Mouse (Mus musculus): ENCODE measurements at regions not wholly inside any gene's neighbourhood (a gene's known extent, or its start where the extent isn't known, plus 50 kb on each side); places are given as distances from the start of the nearest gene placed in this dataset.

DNA sequence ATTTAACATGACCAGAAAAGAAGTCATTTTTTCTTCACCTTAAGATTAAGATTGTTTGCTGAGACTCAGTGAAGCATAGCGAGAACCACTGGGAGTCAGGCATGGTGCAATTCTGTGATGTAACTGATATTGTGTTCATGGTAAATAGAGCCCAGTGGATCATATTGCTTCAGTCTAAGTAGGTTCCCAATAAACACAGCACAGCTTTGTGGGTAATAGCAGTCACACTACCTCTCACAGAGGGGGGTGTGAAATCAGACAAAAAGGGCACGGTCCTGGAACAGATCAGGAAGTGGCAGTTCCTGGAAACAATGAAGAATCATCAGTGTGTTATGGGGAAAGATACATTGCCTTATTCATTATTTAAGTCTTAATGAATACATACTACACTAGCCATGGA, 84.1 kb upstream of the Nampt start:
- no peak for DNase-seq (ENCODE audit: low spot score in 2 of 2)

DNA sequence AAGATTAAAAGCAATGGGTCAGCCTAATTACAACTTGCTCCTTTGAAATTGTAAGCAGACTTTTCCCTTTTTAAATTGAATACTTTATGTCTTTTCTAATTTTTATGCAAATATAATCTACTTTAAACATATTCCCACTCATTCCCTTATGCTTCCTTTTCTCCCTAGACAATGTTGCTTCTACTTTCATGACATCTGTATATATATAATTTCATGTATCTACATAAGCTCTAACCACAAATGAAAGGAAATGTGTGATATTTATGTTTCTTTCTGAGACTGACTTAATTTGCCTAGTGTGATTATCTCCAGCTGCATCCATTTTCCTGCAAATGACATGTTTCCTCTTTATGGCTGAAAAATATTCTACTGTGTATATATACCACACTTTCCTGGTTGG, 77.9 kb upstream of the Nampt start:
- DNase-seq (ENCODE audit: low spot score in 2 of 2) = no peak

DNA sequence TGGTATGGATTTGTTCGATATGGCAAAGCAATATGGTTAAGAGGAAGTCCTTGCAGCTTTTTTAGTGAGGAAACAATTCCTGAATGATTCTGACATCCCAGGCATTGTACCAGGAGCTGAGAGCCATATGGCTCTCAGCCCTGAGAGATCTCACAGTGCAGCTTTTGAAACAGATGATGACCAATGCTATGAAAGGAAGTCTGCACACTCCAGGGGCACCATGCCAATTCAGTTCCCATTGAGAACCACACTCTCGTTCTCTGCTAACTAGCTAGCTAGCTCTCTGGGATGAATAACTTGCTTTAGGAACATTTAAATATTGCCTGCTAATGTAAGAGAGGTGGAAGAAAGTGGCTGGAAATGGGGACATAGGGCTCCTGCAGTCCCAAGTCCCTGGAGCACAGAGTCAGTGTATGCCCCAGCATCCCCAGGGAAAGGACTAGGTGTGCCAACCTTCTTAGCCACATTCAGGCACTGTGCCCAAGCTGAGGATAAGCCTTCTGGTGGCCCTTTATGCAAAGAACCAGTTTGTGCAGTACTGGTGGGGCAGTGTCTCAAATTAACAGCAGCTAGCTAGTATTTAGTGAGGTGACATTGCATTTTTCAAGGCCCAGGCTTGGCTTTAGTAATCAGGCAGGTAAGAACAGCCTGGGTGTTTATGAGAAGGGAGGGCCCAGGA, 61.8 kb upstream of the Nampt start:
- no peak for DNase-seq (ENCODE audit: low spot score in 2 of 2)

DNA sequence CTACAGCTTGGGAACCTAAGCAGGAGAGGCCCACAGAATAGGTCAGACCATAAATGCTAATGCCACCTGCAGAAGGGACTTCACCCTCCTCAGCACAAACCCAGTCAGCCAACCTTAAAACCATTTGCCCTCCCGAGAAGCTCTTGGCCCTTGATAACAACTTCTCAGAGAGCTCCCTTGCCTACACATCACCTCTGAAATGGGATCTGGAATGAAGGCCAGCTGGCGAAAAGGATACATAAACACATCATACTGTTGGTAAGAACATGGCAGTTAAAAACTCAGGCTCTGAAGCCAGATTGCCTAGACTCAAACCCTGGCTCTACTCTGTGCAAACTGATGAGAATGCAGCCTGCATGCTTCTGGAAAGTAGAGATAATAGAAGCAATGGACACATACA, 61.2 kb upstream of the Nampt start:
- no peak for DNase-seq (ENCODE audit: low spot score in 2 of 2)

DNA sequence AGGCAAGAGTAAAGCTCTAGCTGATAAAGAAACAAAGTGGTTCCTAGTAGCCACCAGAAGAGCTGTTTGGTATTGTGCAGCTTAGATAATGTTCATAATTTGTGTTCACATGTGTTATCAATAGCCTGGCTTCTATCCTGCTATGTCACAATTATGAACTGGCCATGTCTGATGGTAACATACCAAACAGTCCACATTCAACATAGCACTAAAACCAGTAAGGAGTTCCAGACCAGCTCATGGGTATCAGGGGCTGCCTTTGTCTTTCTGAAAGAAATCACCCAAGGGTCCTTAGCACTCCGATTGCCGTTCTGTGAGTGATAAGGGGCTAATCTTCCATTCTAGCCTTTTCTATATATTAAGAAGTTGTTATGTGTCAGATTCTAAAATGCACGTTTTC, 58.7 kb upstream of the Nampt start:
- no peak for DNase-seq (ENCODE audit: low spot score in 2 of 2)

DNA sequence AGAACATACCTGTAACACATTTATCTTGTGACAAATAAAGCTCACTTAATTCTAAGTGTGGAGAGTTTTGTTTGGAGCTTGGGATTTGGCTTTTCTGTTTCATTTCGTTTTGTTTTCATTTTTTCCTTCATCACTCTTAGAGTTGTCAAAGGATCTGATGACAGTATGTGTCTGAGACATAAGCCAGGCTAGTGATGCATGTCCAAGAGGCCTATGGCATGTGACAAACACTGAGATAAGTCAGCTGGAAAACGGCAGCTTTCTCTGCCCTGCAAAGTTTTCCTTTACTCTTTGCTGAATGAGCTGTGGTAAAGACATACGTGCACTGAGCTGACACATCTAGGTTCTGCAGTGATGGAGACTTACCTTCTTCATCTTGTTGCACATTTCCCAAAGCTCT, 58.3 kb upstream of the Nampt start:
- no peak for DNase-seq (ENCODE audit: low spot score in 2 of 2)

DNA sequence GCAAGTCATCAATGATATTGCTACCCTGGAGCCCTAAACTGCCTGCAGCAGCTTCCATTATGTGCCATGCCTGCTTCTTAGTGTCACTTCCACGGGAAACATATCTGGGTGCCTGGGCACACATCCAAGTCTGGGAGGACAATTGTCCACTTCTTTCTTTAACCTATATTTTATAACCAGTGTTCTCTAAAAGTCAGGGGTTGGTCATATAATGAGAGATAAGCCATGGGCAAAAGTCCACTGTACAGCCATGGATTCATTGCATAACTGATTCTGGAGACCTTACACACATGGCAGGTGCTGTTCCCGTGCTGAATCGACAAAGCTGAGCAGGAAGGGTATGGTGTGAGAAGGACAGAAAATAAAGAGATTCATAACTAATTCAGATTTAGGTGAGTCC, 55.1 kb upstream of the Nampt start:
- no peak for DNase-seq (ENCODE audit: low spot score in 2 of 2)

DNA sequence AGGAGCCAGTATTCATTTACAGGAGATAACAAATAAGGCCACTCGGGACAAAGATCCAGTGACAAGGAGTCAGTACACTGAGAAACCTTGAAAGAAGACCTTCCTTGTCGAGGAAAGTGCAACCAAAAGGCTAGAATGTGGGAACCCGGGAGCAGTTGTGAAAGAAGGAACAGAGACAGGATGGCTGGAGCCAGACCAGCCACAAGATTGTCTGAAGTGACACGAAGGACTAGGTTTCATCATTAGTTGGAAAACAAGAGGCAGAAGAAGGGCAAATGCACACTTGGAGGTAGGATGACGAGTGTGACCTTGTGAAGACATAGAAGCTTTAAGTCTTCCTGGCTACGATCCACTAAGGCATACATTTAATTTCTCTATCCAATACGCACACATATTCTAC, 54.6 kb upstream of the Nampt start:
- no peak for DNase-seq (ENCODE audit: low spot score in 2 of 2)

DNA sequence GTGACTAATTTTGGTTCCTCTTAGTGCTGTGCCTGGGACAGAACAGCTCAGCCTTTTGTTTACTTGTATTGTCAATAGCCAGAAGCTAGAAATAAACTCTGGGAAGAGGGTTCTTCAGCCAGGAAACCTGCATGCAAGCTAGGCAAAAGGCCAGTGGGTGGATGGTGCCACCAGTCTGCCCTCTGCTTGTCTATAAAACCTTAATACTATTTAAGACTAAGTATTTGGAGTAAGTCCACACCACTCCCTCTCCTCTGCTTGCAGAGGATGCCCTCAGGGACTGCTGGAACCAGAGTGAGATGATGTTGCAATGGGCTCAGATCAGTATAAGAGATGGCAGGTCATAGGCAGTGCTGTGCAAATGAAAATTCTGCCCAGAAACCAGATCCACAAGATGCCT, 53.5 kb upstream of the Nampt start:
- DNase-seq (ENCODE audit: low spot score in 2 of 2) = no peak

DNA sequence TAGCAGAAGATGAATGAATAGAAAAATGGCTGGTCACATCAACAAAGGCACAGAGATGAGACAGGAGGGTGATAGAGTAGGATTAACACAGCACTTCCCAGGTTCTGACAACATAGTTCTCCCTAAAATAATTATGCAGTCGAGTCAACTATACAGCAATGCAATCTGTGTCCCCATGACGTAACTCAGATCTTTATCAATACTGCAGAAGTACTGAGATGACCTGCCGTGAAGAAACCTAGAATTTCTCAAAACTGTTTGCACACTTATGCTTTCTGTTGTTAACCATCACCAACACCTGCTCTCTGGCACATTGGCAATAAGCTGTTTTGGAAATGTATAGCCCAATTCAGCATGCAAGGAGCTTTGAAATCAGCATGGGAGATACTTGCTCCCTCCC, 52.8 kb upstream of the Nampt start:
- DNase-seq (ENCODE audit: low spot score in 2 of 2) = no peak

DNA sequence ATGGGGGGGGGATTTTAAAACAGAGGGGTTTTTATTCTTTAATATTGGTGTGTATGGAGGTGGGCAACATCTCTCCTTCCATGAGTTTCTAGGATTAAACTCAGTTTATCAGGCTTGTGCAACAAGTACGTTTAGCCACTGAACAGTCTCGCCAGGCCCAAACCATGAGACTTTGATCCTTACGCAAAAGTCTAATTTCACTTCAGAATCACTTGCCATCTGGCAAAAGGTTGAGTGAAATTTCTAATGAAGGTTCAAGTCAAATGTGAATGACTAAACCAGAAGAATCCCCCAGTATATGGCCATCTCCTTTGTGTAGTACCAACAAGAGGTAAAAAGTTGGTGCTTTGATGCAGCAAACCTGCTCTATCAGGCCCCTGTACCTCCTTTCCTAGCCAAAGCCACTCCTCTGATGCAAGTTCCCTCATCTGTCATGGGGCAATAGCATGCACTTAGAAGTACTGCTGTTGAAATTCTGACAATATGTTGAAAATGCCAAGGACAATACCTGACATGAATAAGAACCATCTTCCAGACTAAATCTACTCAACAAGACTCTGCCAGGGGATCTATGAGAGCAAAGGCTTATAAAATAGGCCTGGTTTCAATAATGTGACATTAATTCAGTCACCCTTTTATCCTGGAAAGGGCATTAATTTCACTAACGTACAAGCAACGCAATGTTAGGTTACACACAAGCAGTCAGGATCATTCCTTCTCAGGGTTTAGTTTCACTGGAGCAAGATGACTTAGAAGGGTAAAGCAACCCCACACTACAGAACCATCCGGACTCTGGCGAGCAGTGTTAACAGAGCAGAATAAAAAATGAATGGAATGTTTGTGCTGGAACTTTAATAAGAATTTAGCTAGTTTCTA, 51.9 kb upstream of the Nampt start:
- no peak for DNase-seq (ENCODE audit: low spot score in 2 of 2)

DNA sequence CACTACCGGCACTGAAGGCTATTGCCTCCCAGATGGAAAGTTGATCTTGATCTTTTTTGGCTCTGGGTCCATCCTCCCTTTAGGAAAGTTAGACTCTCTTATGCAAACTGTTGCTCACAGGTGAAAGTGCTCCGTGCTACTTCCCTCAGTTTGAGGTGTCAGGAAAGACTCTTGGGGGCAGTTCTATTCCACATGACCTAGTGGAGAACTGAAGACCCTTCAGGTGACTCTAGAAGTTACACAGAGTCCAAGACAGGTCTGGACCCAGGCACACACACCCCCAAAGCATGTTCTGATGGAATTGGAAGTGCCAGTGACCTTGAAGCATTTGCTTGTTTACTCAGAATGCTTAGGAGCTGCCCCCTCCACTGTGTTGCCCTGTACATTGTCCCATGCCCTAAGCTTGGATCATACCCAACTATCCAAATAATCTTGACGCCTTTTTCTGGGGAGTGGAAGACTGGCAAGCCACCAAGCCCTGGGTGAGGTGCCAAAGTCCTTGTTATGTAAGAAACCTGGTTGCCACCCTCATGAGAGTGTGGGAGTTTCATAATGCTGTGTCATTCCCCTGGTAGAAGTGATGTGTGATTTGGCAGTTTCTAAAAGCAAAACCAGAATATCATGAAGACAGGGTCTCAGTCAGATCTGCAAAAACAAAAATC, 51.1 kb upstream of the Nampt start:
- no peak for DNase-seq (ENCODE audit: low spot score in 2 of 2)

DNA sequence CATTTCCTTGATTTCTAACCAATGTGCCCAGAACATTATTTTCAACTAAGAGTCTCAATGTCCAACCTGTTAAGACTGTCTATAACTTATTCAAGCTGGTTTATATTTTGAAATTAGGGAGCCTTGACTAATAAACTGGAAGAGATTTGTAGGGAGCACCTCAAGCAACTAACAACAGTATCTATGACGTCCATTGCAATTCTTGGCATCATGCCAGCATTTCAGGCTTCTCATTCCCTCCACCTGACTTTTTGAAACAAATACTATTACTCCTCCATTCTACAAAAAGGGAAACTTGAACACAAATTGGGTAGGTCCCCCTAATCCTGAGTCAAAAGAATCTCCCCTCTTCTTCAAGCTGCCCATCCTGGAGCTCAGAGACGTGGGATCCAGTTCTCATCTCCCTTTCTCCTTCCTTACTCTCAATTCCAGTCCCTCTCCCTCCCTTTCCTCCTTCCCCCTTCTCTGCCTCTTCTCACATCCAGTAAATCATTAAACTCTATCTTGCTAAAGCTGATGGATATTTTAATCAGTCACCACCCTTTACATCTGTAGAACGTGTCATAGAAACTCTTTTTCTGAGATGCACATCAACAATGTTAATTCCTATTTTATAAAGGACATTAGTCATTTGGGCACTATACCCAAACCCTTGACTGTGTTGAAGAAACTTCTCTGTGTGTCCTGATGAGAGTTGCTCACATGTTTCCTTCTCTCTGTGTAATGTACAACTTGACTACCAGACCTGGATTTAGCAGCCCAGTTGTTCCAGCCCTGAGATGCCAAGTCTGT, 50.4 kb upstream of the Nampt start:
- DNase-seq (ENCODE audit: low spot score in 2 of 2) = no peak
